20 mouse cellular contexts compared by ENCODE assay signal in genomic region chr2:33784721-33785120, GRCm38 (mm10).
"Had no signal": no experiment of that assay in that cellular context is flagged by ENCODE, and none has a peak within 500 bp of the region (broad histone marks: within the 10 kb centered on the region; RNA-seq: fewer than 3 reads in every experiment).

No protein-coding gene starts in this region.

- H3K36me3 ChIP-seq: midbrain, embryonic 15.5 days had no signal

- H3K4me2 ChIP-seq: limb, embryonic 13.5 days; liver, embryonic 12.5 days; liver, embryonic 15.5 days; lung, embryonic 15.5 days; midbrain, embryonic 12.5 days; midbrain, embryonic 15.5 days had no signal

- ATAC-seq: liver, embryonic 12.5 days had no signal

- DNase-seq: kidney, postnatal 25 days; layer of hippocampus, adult 9-11 months; liver; lung, adult 18-20 months; right cerebral cortex, postnatal 14 days; right cerebral cortex, postnatal 4 days; thymus, adult 2 months; thymus, postnatal 14 days; thymus, postnatal 4 days had no signal

- H3K27ac ChIP-seq: kidney, postnatal 0 days; limb, embryonic 13.5 days; liver, embryonic 12.5 days; liver, embryonic 15.5 days; lung, embryonic 15.5 days; macrophage; stomach, postnatal 0 days had no signal

- H3K9ac ChIP-seq: limb, embryonic 13.5 days; liver, embryonic 12.5 days; liver, embryonic 15.5 days; lung, embryonic 15.5 days; midbrain, embryonic 12.5 days had no signal

- H3K9me3 ChIP-seq: lung, embryonic 15.5 days; midbrain, embryonic 12.5 days; midbrain, embryonic 15.5 days had no signal

- H3K27me3 ChIP-seq: liver, embryonic 12.5 days; liver, embryonic 15.5 days; lung, embryonic 15.5 days; midbrain, embryonic 12.5 days; midbrain, embryonic 15.5 days had no signal

- H3K4me3 ChIP-seq: layer of hippocampus, adult 2 months; limb, embryonic 10.5 days; limb, embryonic 13.5 days; liver, embryonic 12.5 days; liver, embryonic 15.5 days; lung, embryonic 15.5 days; midbrain, embryonic 12.5 days; midbrain, embryonic 15.5 days had no signal
